Mouse (Mus musculus) cerebellum, postnatal 14 days (tissue): Measurements from ENCODE around the gene Fscn2.

Source experiments
- DNase-seq, 2 experiments: peaks; one replicate each; pipeline ENCODE4 v3.0.0; 2021; ENCODE audit warnings: mixed read lengths in 2 of 2

Fscn2 gene

GRCm38 (mm10) chr11:120346383-120347034 is 14.8 kb upstream of the Fscn2 start:
- peak; percentile 18 to 21 for DNase-seq

GRCm38 (mm10) chr11:120347301-120347700 is 14.0 kb upstream of the Fscn2 start:
- DNase-seq, result peak; percentile 12 to 39

GRCm38 (mm10) chr11:120347791-120348683 is 13.3 kb upstream of the Fscn2 start, which contains the start of gene Actg1:
Actg1 (minus strand) TSS chr11:120348542.
- peak; percentile 92 to 94 for DNase-seq

GRCm38 (mm10) chr11:120348684-120349370 is 12.5 kb upstream of the Fscn2 start:
- DNase-seq, result peak in 1 of 2 experiments; percentile 79

- peak; percentile 56 to 61 for DNase-seq
These were observed 11.9 kb upstream of the Fscn2 start for GRCm38 (mm10) chr11:120349371-120349985.

GRCm38 (mm10) chr11:120349986-120350702 is 11.2 kb upstream of the Fscn2 start:
- peak; percentile 83 to 85 for DNase-seq

GRCm38 (mm10) chr11:120350711-120351110 is 10.6 kb upstream of the Fscn2 start:
- peak in 1 of 2 experiments; percentile 43 for DNase-seq

- DNase-seq, result peak in 1 of 2 experiments; percentile 15
These were observed 9.9 kb upstream of the Fscn2 start for GRCm38 (mm10) chr11:120351250-120352092.

- peak in 1 of 2 experiments; percentile 6 for DNase-seq
These were observed 9.3 kb upstream of the Fscn2 start for GRCm38 (mm10) chr11:120352093-120352350.

- DNase-seq, result peak in 1 of 2 experiments; percentile 46
These were observed 8.6 kb upstream of the Fscn2 start for GRCm38 (mm10) chr11:120352571-120353290.

GRCm38 (mm10) chr11:120353500-120354303 is 7.6 kb upstream of the Fscn2 start:
- peak; percentile 66 to 79 for DNase-seq

- peak in 1 of 2 experiments; percentile 12 for DNase-seq
These were observed 6.7 kb upstream of the Fscn2 start for GRCm38 (mm10) chr11:120354304-120355276.

GRCm38 (mm10) chr11:120355277-120356039 is 5.9 kb upstream of the Fscn2 start:
- DNase-seq, result no peak

- no peak for DNase-seq
These were observed 5.0 kb upstream of the Fscn2 start for GRCm38 (mm10) chr11:120356319-120356840.

GRCm38 (mm10) chr11:120356900-120357299 is 4.4 kb upstream of the Fscn2 start:
- no peak for DNase-seq

- DNase-seq, result peak; percentile 58 to 76
These were observed 3.4 kb upstream of the Fscn2 start for GRCm38 (mm10) chr11:120357791-120358401.

- peak; percentile 81 for DNase-seq
These were observed 1.9 kb upstream of the Fscn2 start for GRCm38 (mm10) chr11:120359391-120359790.
